Mouse (Mus musculus) right cerebral cortex, postnatal 14 days (tissue): ENCODE data around the gene Flad1.
"Not testable (repeated sequence)": the region's sequence is repeated elsewhere in the genome, so short reads cannot be mapped to it uniquely, and the experiment has no call there.

Source experiments
- DNase-seq: peaks from one replicate; pipeline ENCODE4 v3.0.0; 2022

Gene Flad1

DNA sequence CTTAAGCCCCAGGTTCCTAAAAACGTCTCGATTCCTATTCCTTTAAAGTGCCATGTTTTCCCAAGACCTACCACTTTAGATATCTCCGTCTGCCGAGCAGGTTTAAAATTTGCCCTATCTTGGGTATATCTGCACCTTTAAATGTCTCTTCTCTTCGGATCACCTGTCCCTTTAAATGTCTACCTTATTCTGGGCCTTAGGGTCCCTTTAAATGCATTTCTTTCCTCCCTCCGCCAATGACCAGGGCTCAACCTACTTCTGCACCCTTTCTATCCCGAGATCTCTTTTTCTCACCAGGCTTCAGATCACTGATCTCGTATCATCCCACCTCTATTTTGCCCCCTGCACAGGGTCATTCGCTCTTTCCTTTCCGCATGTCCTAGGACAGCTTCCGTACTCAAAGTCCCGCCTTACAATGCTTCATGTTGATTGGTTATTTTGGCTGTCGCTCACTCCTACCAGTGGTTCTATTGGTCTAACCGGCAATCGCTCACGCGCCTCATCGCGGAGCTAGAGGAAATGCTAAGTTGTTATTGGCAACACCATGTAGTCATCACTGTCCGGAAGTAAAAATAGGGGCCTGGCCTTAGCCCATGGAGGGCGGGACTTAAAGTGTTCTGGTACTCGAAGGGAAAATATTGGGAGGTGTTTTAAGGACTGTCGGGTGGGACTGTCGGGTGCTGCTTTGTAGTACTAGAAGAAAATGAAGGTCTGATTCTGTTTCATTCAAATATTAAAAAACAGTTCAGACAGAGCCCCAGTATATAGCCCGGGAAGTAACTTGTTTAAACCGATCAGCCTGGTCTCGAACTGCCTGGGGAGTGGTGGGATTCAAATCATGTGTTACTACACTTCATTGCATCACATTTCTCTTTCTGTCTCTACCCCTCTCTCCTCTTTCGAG is at the start of gene Flad1:
Gene Flad1, minus strand, starts transcription at position 381 of the 904 bp plus-strand sequence.
- DNase-seq = peak; percentile 95

DNA sequence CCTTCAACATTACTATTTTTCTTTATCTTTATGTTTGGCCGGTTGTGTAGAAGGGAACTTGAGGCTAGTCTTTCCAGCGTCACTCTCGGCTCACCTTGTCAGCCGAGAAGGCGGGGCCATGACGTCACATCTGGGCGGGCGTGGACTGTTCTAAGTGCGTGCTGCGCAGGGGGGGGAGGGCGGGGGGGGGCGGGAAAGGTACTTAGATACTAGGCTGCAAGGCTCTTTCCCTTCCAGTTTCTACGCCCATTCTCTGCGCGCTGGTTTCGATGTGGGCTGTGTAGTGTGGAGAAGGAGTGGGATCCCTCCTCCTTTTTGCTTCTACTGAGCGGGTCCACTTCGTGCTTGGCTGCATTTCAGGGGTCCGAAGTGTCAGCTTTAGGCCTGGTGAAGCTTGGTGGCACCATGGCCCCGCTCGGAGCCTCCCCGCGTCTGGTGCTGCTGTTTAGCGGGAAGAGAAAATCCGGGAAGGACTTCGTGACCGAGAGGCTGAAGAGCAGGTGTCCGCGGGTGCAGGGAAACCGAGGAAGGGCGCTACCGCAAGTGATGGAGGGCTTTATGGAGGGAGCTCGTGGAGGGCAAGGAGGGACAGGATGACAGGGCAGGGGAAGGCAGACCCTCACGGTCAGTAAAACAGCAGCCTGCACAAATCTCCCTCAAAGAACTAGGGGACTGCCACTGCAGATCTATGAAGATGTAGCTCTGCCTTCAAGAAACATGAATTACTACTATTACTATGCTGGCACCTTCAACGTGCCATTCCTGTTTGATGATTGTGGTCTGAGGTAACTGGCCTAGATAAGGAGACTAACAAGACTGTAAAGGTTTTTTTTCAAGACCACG is 47.5 kb upstream of the Flad1 start:
- peak; percentile 94 for DNase-seq

DNA sequence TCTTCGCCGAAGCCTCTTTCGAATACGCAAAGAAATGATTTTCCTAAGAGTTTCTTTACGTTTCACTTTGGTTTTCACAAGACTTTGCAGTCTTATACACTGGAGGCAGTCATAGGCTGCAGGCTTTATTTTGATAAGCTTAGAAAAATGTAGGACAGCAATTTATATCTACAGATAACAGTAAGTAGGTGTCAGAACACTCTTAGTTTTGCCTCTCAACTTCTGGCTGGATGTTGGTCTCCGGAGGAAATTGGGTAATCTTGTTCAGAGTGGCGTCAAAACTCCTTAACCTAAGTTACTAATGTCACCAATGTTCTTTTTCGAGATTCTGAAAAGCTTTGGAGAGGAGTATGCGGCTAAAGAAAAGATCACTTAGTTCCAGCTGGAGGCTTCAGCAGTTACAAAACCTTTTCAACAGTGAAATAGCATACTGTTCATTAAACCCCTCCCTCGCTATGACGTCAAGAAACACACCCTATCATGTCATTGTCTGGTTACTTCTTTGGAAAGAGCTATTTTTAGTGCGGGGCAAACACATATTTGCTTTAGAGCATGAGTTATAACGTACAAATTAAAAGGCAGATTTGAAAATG is 46.8 kb upstream of the Flad1 start:
- no peak for DNase-seq

DNA sequence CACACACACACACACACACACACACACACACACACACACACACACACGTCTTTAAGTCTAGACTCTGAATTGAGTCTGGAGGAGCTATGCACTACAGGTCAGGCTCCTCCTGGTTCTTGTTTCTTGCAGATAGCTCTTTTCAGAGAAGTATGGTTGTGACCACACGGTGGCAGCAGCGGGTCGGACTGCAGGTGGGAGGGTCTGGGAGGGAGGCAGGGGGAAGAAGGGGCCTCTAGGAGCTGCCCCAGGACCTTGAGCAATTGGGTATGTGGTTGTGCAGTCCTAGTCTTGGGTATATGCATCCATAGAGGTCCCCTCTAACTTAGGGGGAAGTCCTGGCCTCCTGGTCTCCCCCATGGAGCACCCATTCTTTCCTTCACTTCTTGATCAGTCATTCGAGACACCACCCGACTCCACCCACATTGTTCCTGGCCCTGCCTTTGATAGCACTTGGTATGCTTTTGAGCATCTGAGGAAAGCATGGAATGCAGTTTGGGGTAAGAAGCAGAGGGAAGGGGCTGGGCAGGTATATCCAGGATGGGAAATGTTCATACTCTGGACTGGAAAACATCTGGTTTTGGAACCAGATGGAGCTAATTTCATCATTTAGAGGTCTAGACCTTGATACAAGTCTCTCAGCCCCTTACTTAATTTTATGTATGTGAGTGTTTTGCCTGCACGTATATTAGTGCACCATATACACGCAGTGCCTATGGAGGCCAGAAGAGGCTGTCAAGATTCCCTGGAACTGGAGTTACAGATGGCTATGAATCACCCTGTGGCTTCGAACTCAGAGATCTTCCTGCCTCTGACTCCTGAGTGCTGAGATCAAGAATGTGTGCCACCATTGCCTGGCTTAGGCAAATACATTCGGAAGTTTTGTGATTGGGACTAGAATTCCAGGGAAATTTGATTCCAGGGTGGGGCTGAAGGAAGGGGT is 45.3 kb upstream of the Flad1 start:
- DNase-seq = peak; percentile 63

DNA sequence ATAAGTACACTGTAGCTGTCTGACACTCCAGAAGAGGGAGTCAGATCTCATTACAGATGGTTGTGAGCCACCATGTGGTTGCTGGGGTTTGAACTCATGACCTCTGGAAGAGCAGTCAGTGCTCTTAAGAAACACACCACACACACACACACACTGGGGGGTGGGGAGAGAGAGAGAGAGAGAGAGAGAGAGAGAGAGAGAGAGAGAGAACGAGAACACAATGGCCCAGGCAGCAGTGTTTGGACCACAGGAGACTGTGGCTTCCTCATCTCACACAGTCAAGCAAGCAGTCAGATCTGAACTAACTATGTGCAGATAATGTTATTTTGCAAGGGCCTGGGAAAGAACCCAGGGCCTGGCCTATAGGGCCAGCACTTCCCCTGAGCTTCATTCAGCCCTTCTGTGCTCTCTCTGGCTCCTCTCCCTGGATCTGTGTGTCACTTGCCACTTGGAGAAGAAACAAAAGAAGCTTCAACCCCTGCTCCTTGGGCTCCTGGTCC is 44.2 kb upstream of the Flad1 start:
- no peak for DNase-seq

DNA sequence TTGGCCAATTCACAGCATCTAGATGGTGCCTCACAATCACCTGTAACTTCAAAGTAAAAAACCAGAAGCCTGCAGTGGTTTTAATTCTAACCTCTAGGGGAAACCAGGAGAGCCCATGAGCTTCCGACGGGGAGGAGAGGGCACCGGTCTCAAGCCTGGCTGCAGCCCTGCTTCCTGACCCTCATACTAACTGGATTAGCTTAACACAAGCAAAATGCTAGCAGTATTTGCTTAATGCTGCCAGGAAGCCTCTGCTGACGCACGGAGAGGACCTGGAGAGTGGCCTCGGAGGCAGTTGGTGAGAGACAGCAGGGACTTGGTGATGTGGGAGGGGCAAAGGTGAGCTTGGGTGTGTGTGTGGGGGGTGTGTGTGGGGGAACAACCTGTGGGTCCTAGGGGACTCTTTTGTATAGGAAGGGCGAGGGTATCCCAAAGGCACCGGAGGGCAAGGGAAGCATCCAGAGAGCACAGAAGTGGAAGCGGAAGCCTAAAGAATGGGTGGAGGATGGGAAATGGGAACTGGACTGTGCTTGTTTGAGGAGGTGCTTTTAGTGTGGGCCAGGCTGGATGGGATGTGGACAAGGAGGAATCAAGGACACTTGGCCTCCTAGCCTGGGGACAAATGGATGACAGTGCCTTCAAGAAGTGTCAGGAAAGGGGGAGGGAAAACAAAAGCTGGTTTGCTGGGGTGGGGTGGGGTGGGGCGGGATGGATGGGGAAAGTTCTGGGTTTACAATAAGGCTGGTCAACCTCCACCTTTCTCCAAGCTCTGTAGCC is 42.9 kb upstream of the Flad1 start, which contains the start of gene Pmvk:
Gene Pmvk, plus strand, starts transcription at position 141 of the 777 bp plus-strand sequence.
- no peak for DNase-seq

DNA sequence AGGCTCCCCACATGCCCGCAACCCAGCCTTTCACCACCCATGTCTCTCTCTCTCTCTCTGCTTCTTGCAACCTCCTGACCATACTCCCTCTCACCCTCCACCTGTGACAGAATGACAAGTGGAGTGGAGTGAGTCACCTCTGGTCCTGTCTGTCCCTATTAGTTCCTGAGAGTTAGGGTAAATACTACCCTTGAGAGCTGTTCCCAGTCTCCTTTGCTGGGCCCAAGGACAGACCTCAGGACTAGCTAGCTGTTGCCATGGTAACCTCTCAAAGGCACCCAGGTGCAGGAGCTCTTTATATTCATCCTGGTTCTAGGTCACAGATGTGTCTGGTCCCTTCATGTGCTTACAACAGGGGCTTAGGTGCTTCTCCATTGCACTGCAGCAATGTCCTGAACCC is 40.2 kb upstream of the Flad1 start:
- no peak for DNase-seq

DNA sequence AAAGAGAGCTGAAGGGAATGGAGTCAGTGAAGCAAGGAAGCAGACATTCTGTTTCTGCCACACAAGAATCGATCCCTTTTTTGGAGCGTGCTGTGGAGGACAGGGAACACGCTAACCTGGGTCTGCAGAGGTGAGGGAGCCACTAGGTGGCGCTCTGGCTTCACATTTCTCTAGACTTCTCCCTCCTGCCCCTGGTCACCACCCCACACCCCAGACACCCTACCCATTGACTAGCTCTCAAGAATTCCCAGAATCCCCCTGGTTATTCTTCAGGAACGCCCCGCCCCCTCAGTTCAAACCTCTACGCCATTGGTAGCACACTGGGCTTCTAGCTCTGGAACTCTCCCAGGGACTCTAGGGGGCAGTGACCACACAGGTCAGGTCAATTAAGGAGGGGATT is 37.9 kb upstream of the Flad1 start:
- DNase-seq = peak; percentile 77

DNA sequence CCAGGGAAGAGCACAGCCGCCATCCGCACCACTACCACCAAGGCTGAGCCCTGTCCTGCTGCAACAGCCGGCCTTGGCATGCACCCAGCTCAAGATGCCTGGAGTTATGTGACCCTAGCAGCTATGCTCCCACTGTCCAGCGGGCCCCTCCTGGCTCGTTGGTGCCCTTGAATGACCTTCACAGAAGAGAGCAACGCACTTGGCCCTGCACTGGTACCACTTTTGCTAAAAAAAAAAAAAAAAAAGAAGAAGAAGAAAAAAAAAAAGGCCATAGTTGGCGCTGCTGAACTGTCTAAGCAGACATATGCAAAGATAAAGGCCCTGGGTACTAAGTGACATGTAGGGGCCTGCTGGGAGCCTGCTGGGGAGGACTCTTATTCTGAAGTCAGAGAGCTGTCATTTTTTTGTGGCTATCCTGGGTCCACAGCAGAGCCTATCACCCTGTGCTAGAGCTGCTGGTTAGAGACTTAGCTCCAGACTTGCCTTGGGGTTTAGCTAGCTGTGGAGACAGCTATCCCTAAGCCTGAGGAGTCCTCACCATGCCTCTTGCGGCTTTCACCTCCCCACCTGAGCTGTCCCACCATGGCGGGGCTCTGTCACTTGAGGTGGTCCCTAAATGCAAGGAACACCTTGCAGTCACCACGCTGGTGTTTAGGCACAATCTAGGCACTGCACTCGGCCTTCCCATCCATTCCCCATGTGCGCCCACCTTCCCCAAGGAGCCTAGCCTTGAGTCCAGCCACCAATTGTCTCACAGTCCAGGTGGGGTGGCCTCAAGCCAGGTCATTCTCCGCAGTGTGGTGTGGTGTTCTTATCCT is 37.3 kb upstream of the Flad1 start:
- DNase-seq = no peak

DNA sequence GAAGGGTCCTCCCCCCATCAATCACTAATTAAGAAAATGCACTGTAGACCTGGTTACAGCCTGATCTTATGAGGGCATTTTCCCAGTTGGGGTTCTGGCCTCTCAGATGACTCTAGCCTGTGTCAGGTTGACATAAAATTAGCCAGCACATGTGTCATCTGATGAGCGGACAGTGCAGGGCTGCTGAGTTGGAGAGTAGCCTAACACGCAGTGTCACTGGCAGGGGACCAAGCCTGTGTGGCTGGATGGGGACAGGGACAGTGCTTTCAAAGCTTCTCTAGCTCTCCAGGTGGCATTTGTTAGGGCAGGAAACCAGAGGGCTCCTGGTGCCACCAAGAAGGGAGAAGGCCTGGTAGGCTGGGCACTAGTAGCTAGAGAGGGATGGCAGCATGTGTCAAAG is 29.0 kb upstream of the Flad1 start:
- no peak for DNase-seq

DNA sequence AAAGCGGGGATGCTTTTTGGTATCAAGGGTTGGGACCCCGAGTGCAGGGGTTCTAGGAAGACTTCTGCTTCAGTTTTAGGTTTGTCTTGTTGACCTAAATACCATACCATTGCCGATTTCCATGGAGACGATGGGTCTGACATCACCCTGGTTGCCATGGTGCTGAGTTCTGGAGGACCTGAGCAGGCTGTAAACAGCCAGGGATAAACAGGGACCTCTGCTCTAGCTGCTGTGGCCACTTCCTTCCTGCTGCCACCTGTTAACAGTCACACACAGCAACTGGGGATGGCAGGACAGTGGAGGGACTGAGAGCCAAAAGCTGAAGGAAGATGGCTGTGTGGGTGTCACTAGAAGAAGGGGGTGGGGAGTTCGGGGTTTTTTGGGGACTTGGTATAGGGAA is 25.6 kb upstream of the Flad1 start:
- no peak for DNase-seq

DNA sequence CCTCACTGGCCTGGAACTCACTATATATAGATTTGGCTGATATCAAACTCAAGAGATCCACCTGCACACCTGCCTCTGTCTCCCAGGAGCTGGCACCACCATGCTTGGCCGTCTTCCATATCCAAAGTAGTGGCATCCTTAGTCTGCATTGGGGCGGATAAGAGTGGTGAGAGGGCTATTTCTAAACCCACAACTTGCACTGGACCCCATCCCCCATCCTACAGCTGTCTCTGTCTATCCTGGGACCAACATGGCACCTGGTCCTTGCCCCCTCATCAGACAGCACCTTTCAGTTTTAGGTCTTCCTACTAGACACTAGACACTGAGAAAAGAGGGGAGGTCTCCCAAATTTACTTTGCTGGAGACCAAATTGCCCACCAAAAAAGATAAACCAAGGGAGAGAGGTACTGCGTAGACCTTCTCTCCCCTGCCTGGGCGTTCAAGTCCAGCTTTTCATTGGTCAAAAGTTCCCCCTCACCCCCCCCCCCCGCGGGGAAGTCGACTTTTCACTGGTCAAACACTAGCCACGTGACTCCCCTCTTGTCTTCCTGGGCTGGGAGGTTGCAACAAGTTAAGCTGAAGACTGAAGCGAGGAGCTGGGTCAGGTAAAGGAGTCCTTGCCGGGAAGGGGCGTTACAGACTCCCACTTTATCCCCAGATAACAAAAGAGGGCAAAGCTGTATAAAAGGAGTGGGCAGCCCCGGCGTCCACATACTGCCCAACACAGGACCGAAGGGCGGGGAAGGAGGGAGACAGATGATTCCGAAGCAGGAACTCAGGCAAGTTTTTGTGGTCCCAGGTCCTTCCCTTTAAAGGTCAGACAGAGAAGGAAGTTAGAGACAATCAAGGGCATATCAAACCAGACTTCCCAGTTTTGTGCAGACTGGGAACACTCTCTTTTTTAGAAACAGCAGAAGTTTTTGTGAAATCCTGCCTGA is 24.8 kb upstream of the Flad1 start, which contains the start of gene Pbxip1:
Gene Pbxip1, plus strand, starts transcription at position 531 of the 938 bp plus-strand sequence.
- no peak for DNase-seq

DNA sequence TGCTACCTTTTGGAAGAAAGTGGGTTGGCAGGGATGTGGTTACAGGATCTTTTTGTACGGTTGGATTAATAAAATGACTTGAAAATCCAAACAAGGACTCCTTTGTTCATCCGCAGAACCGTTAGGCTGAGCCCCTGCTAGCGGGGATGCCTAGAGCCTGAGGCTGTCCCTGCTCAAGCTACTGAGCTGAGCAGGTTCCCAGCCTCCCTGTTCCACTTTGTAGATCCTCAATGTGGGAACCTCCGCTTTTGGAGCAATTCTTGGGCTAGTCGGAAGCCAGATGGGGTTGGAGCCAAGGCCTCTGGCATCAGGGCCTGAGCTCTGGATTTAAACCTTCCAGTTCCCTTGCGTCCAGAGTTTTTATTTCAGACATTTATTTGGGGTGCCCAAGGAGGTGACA is 23.4 kb upstream of the Flad1 start:
- DNase-seq = no peak

DNA sequence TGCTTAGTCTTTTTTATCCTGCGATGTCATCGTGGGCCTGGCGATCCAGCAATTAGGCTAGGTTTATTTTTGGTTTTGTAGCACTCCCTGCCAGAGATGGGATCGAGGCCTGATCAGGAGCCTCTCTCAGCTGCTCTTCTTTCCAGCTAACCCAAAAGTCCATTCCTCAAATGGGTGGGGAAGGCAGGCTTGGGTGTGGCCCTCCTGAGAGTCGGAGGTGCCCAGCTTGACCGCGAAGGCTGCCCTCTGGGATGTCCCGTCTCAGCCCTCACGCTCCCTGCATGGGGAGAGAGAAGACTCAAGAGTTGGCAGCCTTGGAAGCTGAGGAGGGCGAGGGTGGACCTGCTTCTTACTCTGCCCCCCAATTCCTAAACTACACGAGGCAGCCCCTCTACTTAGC is 22.9 kb upstream of the Flad1 start:
- DNase-seq = no peak

DNA sequence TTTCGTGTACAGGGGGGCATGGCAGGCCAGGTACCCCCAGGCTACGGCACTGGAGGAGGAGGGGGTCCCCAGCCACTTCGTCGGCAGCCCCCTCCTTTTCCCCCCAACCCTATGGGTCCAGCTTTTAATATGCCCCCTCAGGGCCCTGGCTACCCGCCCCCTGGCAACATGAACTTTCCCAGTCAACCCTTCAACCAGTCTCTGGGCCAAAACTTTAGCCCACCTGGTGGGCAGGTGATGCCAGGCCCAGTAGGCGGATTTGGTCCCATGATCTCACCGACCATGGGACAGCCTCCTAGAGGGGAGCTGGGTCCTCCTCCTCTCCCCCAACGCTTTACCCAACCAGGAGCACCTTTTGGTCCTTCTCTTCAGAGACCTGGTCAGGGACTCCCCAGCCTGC is 20.9 kb upstream of the Flad1 start:
- no peak for DNase-seq

DNA sequence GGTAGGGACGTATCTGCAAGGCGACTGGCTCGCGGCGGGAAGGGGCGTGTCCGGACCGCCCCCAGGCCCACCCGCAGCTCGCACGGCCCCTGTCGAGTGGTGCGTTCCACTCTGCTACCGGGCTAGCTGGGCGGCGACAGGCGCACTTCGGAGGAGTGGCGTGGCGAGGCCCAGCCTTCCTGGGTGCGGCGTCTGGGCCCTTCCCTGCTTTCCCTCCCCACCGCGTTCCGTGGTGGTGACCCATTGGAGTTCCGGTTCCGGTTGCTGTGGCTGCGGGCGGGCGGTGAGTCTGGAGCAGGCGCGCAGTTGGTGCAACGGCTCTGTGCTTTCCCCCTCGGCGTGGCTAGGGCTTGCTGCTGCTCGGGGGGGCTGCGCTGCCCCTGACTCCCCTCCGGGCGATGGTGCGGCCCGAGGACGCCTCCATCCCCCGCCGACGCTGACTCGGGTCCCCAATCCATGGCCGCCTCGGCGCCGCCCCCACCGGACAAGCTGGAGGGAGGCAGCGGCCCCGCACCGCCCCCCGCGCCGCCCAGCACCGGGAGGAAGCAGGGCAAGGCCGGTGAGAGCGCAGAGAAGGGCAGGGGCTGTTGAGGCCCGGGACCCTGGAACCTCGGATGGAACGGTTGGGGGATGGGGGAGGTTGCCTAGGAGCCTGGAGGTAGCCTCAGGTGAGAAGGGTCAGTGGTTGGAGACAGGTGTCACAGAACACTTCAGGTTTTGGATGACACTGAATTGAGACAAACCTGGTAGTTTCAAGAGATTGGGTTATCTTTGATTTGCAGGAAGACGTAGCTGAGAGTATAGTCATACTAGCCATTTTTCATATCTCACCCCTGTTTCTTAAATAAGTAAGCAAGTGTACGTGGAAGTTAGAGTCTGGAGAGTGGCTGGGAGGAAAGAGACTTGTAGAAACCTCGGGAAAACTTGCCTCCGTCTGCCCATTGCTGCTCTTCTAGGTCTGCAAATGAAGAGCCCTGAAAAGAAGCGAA is 18.8 kb upstream of the Flad1 start, which contains the start of gene Pygo2:
Gene Pygo2, plus strand, starts transcription at position 44 of the 989 bp plus-strand sequence.
- DNase-seq = peak; percentile 96

DNA sequence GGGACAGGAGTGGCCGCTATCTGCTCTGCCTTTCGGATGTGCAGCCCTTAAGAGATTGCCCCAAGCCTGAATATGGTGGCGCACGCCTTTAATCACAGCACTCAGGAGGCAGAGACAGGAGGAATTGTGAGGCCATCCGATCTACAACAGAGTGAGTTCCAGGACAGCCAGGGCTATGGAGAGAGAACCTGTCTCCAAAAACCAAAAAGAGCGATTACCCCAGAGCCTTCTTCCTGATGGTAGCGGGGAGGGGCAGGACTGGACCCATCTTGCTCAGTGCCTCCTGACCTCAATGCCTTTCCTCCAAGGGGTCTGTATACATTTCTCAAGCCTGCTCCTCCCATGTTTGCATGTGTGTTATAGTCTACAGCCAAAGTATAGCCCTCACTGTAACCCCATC is 17.4 kb upstream of the Flad1 start:
- not testable (repeated sequence) for DNase-seq

DNA sequence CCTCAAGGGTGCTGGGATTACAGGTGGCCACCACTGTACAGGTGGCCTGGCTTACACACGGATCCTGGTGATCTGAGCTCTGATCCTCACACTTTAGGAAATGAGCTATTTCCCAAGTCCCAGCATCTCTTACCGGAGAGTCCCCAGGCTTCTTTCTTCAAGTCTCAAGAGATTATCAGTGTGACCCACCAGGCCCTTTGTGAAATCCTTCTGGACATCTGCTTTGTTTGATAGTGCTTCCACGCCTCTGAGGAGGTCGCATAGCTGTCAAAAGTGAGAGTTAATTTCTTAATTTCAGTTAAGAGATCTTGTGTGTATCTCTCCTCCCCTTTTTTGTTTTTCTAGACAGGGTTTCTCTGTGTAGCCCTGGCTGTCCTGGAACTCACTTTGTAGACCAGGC is 14.2 kb upstream of the Flad1 start:
- DNase-seq = no peak
